Mouse (Mus musculus) heart, adult 11 months (tissue): ENCODE results near the gene Trim80.

Experiments
- DNase-seq: peaks from one replicate; pipeline ENCODE4 v3.0.0; 2022

Trim80 gene

GRCm38 (mm10) chr11:115430561-115430960, 9.8 kb upstream of the Trim80 start:
- no peak for DNase-seq

- peak; percentile 93 for DNase-seq
Measured at GRCm38 (mm10) chr11:115432814-115433213, 7.5 kb upstream of the Trim80 start.

GRCm38 (mm10) chr11:115433342-115433741, 7.0 kb upstream of the Trim80 start:
- peak; percentile 87 for DNase-seq

GRCm38 (mm10) chr11:115435596-115436337, 4.6 kb upstream of the Trim80 start:
- DNase-seq, result peak; percentile 91

GRCm38 (mm10) chr11:115437571-115438122, 2.7 kb upstream of the Trim80 start:
- DNase-seq, result peak; percentile 75

- no peak for DNase-seq
Measured at GRCm38 (mm10) chr11:115439326-115439725, 1.0 kb upstream of the Trim80 start.

- no peak for DNase-seq
Measured at GRCm38 (mm10) chr11:115441417-115441816, 1.1 kb downstream of the Trim80 start.

GRCm38 (mm10) chr11:115446906-115447305, 6.6 kb downstream of the Trim80 start:
- DNase-seq, result peak; percentile 94

GRCm38 (mm10) chr11:115447321-115447885, 7.1 kb downstream of the Trim80 start:
- no peak for DNase-seq

GRCm38 (mm10) chr11:115448075-115448474, 7.7 kb downstream of the Trim80 start:
- DNase-seq, result no peak

GRCm38 (mm10) chr11:115448998-115449397, 8.7 kb downstream of the Trim80 start:
- DNase-seq, result peak; percentile 87

- no peak for DNase-seq
Measured at GRCm38 (mm10) chr11:115450176-115450575, 9.8 kb downstream of the Trim80 start.

- DNase-seq, result peak; percentile 65
Measured at GRCm38 (mm10) chr11:115451781-115452241, 11.5 kb downstream of the Trim80 start.

GRCm38 (mm10) chr11:115452281-115452860, 12.0 kb downstream of the Trim80 start:
- DNase-seq, result no peak

- no peak for DNase-seq
Measured at GRCm38 (mm10) chr11:115453306-115453705, 13.0 kb downstream of the Trim80 start.

- DNase-seq, result peak; percentile 49
Measured at GRCm38 (mm10) chr11:115454822-115455221, 14.5 kb downstream of the Trim80 start.

- peak; percentile 68 for DNase-seq
Measured at GRCm38 (mm10) chr11:115455619-115456018, 15.3 kb downstream of the Trim80 start.

GRCm38 (mm10) chr11:115456182-115456581, 15.8 kb downstream of the Trim80 start:
- DNase-seq, result peak; percentile 70

- peak; percentile 93 for DNase-seq
Measured at GRCm38 (mm10) chr11:115457405-115457804, 17.1 kb downstream of the Trim80 start.

- peak; percentile 81 for DNase-seq
Measured at GRCm38 (mm10) chr11:115460976-115461375, 20.6 kb downstream of the Trim80 start.

GRCm38 (mm10) chr11:115461846-115462242, 21.5 kb downstream of the Trim80 start:
- no peak for DNase-seq

- DNase-seq, result no peak
Measured at GRCm38 (mm10) chr11:115462243-115462891, 22.0 kb downstream of the Trim80 start, which contains the start of gene Slc16a5. Gene Slc16a5 (plus strand): TSS chr11:115462474.

GRCm38 (mm10) chr11:115463397-115463796, 23.1 kb downstream of the Trim80 start:
- no peak for DNase-seq
